Comparison of ENCODE assay signal across 10 mouse cellular contexts in genomic region chr4:55526247-55527115, GRCm38 (mm10). TPM values are rescaled to one million over a fixed set of nuclear protein-coding genes. Genes with fewer than 3 reads are reported as not detected.
A peak's percentile ranks its signal among the peaks of the same experiment; 100 is the strongest.
DNase-seq lines count a peak whose midpoint lies in the region; ATAC-seq and TF ChIP-seq lines count a peak whose summit lies in the region.
"Had no signal": no experiment of that assay in that cellular context is flagged by ENCODE, and none has a peak within 500 bp of the region (broad histone marks: within the 10 kb centered on the region; RNA-seq: fewer than 3 reads in every experiment).

No protein-coding gene starts in this region.

- peaks cover 25% of the 10 kb centered on the region for H3K79me2 ChIP-seq in myocyte (ENCODE audit: control insufficient read depth, insufficient read depth)

- peak; percentile 27 to 35 for DNase-seq in heart, postnatal 10 days
- no peak for DNase-seq in heart, postnatal 25 days (ENCODE audit: low spot score)
- peak; percentile 36 for DNase-seq in lung, postnatal 10 days
- no peak for DNase-seq in lung, adult 18-20 months
- DNase-seq in brain, adult 2 months (ENCODE audit: low read depth, low spot score): peak; percentile 59
- DNase-seq: heart, adult 18-20 months had no signal

- intact Hi-C loops in heart, postnatal 10 days (cut with DNase I): loop anchor here (5.0 kb wide), 2 partner anchors 836 to 966 kb away; no protein-coding TSS in a partner anchor
- intact Hi-C loops in heart, postnatal 25 days (cut with DNase I): loop anchor here (5.0 kb wide), 1 partner anchor 696 kb away; no protein-coding TSS in a partner anchor

- H3K4me2 ChIP-seq in myocyte (ENCODE audit: low read depth): peak overlapping the region; percentile 49
- H3K4me2 ChIP-seq: limb, embryonic 13.5 days had no signal

- no peak for ATAC-seq in megakaryocyte, adult 5-6 weeks (ENCODE audit: poor library complexity, severe bottlenecking)
- ATAC-seq: midbrain, embryonic 16.5 days had no signal

- H3ac ChIP-seq in myocyte (ENCODE audit: control insufficient read depth, insufficient read length): no peak overlapping the region

- H3K36me3 ChIP-seq in myocyte (ENCODE audit: control insufficient read depth, insufficient read depth): peaks cover 21% of the 10 kb centered on the region

- peak overlapping the region; percentile 99 for H3K4me3 ChIP-seq in myocyte
- H3K4me3 ChIP-seq: limb, embryonic 13.5 days had no signal

- no peak for TF ChIP-seq POLR2A in myocyte (IDR thresholded peaks at IDR 0.05; ENCODE audit: insufficient read length, low read depth)

- no peaks in the 10 kb centered on the region for H3K27me3 ChIP-seq in myocyte (ENCODE audit: control insufficient read depth, insufficient read depth, insufficient read length)

TF ChIP-seq in myocyte, 11 proteins besides CTCF, POLR2A, EP300 and RAD21:
- TF ChIP-seq TCF12 (IDR thresholded peaks at IDR 0.05; ENCODE audit: insufficient read depth, poor library complexity, severe bottlenecking): no peak
- no peak for TF ChIP-seq MAX (IDR thresholded peaks at IDR 0.05; ENCODE audit: low read depth)
- TF ChIP-seq SRF (IDR thresholded peaks at IDR 0.05; ENCODE audit: control insufficient read depth, insufficient read length, low read depth): no peak
- TF ChIP-seq TCF3 (IDR thresholded peaks at IDR 0.05; ENCODE audit: insufficient read length, low read depth): no peak
- no peak for TF ChIP-seq E2F4 (IDR thresholded peaks at IDR 0.05; ENCODE audit: insufficient read depth)
- no peak for TF ChIP-seq REST (IDR thresholded peaks at IDR 0.05; ENCODE audit: insufficient read depth, insufficient read length)
- no peak for TF ChIP-seq MYOG (IDR thresholded peaks at IDR 0.05; ENCODE audit: control insufficient read depth in 1 of 3, insufficient read depth in 1 of 3, insufficient read length in 2 of 3, low read depth in 2 of 3)
- no peak for TF ChIP-seq POLR2AphosphoS2 (IDR thresholded peaks at IDR 0.05; ENCODE audit: insufficient read length, low read depth)
- no peak for TF ChIP-seq CEBPB (IDR thresholded peaks at IDR 0.05; ENCODE audit: insufficient read depth, poor library complexity, severe bottlenecking)
- no peak for TF ChIP-seq MYOD1 (IDR thresholded peaks at IDR 0.05; ENCODE audit: control insufficient read depth in 1 of 3, insufficient read length in 2 of 3, low read depth in 2 of 3)
- no peak for TF ChIP-seq USF1 (IDR thresholded peaks at IDR 0.05; ENCODE audit: low read depth)

RNA-seq across cellular contexts. Expression of gene Klf4, which starts 5.8 kb away (rescaled TPM):
- 10 to 100 TPM; 42.1 to 61.1 TPM for total RNA-seq in heart, postnatal 10 days (2021)
- total RNA-seq in heart, postnatal 25 days (2021): 10 to 100 TPM; 28.3 to 39.0 TPM
- 84.3 TPM for polyA plus RNA-seq in myocyte (2012; fragmentation: generic; extraction: Trizol)
- 196 and 224 TPM in 2 replicates for total RNA-seq in megakaryocyte, adult 5-6 weeks (2015)
- 96.7 and 117 TPM in 2 replicates for total RNA-seq in megakaryocyte, adult 5-6 weeks (2017)

Comparison
In these comparisons a context has a peak if more than half of its experiments do, and no peak if none do; other contexts are left out.
1. DNase-seq: peak in heart, postnatal 10 days (2 of 2), lung, postnatal 10 days (single experiment) and brain, adult 2 months (single experiment); none in heart, postnatal 25 days (single experiment) and lung, adult 18-20 months (0 of 2).